Mouse (Mus musculus): ENCODE data around the gene Vkorc1. TPM values are rescaled to one million over a fixed set of nuclear protein-coding genes. Genes with fewer than 3 reads are reported as not detected.

The Vkorc1 gene
- polyA plus RNA-seq, 1 experiment = 93.3 TPM

GRCm38 (mm10) chr7:127885951-127886350 lies 9.5 kb downstream of the Vkorc1 start:
- H3K4me1 ChIP-seq (ENCODE audit: control insufficient read depth, insufficient read depth, low read length) = no peaks in the 10 kb centered on the region
- no peak overlapping the region for H3K27ac ChIP-seq (ENCODE audit: insufficient read depth, low read depth, low read length)
- no peak for TF ChIP-seq CTCF (IDR thresholded peaks at IDR 0.05; ENCODE audit: low read depth, low read length)
- TF ChIP-seq POLR2A (IDR thresholded peaks at IDR 0.05; ENCODE audit: borderline replicate concordance, low read depth, low read length) = no peak
- H3K4me3 ChIP-seq (ENCODE audit: insufficient read depth, low read length) = no peak overlapping the region

GRCm38 (mm10) chr7:127880431-127880830 lies 15.0 kb downstream of the Vkorc1 start:
- no peak overlapping the region for H3K27ac ChIP-seq (ENCODE audit: insufficient read depth, low read depth, low read length)
- TF ChIP-seq POLR2A (IDR thresholded peaks at IDR 0.05; ENCODE audit: borderline replicate concordance, low read depth, low read length) (no peak), CTCF (IDR thresholded peaks at IDR 0.05; ENCODE audit: low read depth, low read length) (no peak)
- peaks cover 3% of the 10 kb centered on the region; the same call in 1 of the 2 replicates for H3K4me1 ChIP-seq (ENCODE audit: control insufficient read depth, insufficient read depth, low read length)
- H3K4me3 ChIP-seq (ENCODE audit: insufficient read depth, low read length) = no peak overlapping the region

- H3K4me3 ChIP-seq (ENCODE audit: insufficient read depth, low read length) = no peak overlapping the region
- no peak for TF ChIP-seq POLR2A (IDR thresholded peaks at IDR 0.05; ENCODE audit: borderline replicate concordance, low read depth, low read length)
- no peak for TF ChIP-seq CTCF (IDR thresholded peaks at IDR 0.05; ENCODE audit: low read depth, low read length)
- peaks cover 7% of the 10 kb centered on the region for H3K4me1 ChIP-seq (ENCODE audit: control insufficient read depth, insufficient read depth, low read length)
- no peak overlapping the region for H3K27ac ChIP-seq (ENCODE audit: insufficient read depth, low read depth, low read length)
Measured at GRCm38 (mm10) chr7:127879301-127879700, 16.1 kb downstream of the Vkorc1 start.

- Histone ChIP-seq H3K4me1 (ENCODE audit: control insufficient read depth, insufficient read depth, low read length) (peaks cover 20% of the 10 kb centered on the region), H3K27ac (ENCODE audit: insufficient read depth, low read depth, low read length) (peak within 1 kb of the TSS; percentile 93), H3K4me3 (ENCODE audit: insufficient read depth, low read length) (peak within 1 kb of the TSS; percentile 89)
- TF ChIP-seq CTCF (IDR thresholded peaks at IDR 0.05; ENCODE audit: low read depth, low read length) = no peak
- 0 out of 2 replicates have a peak, but pooled peaks have one; percentile 60 for TF ChIP-seq POLR2A (IDR thresholded peaks at IDR 0.05; ENCODE audit: borderline replicate concordance, low read depth, low read length)
Measured at GRCm38 (mm10) chr7:127876467-127877348, 18.7 kb downstream of the Vkorc1 start, which contains the start of gene Zfp668. Gene Zfp668, minus strand, starts transcription at chr7:127876828.

- H3K4me1 ChIP-seq (ENCODE audit: control insufficient read depth, insufficient read depth, low read length) = peaks cover 20% of the 10 kb centered on the region
Measured at GRCm38 (mm10) chr7:127876041-127876466, 19.4 kb downstream of the Vkorc1 start, which contains the start of gene Zfp646. Gene Zfp646, plus strand, starts transcription at chr7:127876221.

GRCm38 (mm10) chr7:127875627-127876001 lies 19.8 kb downstream of the Vkorc1 start:
- peaks cover 20% of the 10 kb centered on the region for H3K4me1 ChIP-seq (ENCODE audit: control insufficient read depth, insufficient read depth, low read length)
- peak overlapping the region; percentile 89 for H3K4me3 ChIP-seq (ENCODE audit: insufficient read depth, low read length)
- no peak for TF ChIP-seq CTCF (IDR thresholded peaks at IDR 0.05; ENCODE audit: low read depth, low read length)
- no peak for TF ChIP-seq POLR2A (IDR thresholded peaks at IDR 0.05; ENCODE audit: borderline replicate concordance, low read depth, low read length)
- H3K27ac ChIP-seq (ENCODE audit: insufficient read depth, low read depth, low read length) = peak overlapping the region; percentile 93

More at GRCm38 (mm10) chr7:127876041-127876466, 19.4 kb downstream of the Vkorc1 start, which contains the start of gene Zfp646:
- H3K27ac ChIP-seq (ENCODE audit: insufficient read depth, low read depth, low read length) = peak within 1 kb of the TSS; percentile 93
- TF ChIP-seq POLR2A (IDR thresholded peaks at IDR 0.05; ENCODE audit: borderline replicate concordance, low read depth, low read length) (no peak), CTCF (IDR thresholded peaks at IDR 0.05; ENCODE audit: low read depth, low read length) (no peak)
- peak within 1 kb of the TSS; percentile 89 for H3K4me3 ChIP-seq (ENCODE audit: insufficient read depth, low read length)

- TF ChIP-seq CTCF (IDR thresholded peaks at IDR 0.05; ENCODE audit: low read depth, low read length) (no peak), POLR2A (IDR thresholded peaks at IDR 0.05; ENCODE audit: borderline replicate concordance, low read depth, low read length) (no peak)
- Histone ChIP-seq H3K4me1 (ENCODE audit: control insufficient read depth, insufficient read depth, low read length) (peaks cover 20% of the 10 kb centered on the region), H3K27ac (ENCODE audit: insufficient read depth, low read depth, low read length) (peak overlapping the region; percentile 93), H3K4me3 (ENCODE audit: insufficient read depth, low read length) (peak overlapping the region; percentile 89)
Measured at GRCm38 (mm10) chr7:127874812-127875626, 20.4 kb downstream of the Vkorc1 start.

GRCm38 (mm10) chr7:127870136-127870821 lies 25.1 kb downstream of the Vkorc1 start:
- Histone ChIP-seq H3K27ac (ENCODE audit: insufficient read depth, low read depth, low read length) (no peak overlapping the region), H3K4me3 (ENCODE audit: insufficient read depth, low read length) (no peak overlapping the region), H3K4me1 (ENCODE audit: control insufficient read depth, insufficient read depth, low read length) (peaks cover 27% of the 10 kb centered on the region)
- no peak for TF ChIP-seq POLR2A (IDR thresholded peaks at IDR 0.05; ENCODE audit: borderline replicate concordance, low read depth, low read length)

GRCm38 (mm10) chr7:127869149-127869810 lies 26.1 kb downstream of the Vkorc1 start:
- H3K27ac ChIP-seq (ENCODE audit: insufficient read depth, low read depth, low read length) = no peak overlapping the region

More at GRCm38 (mm10) chr7:127869149-127869810, 26.1 kb downstream of the Vkorc1 start:
- TF ChIP-seq CTCF (IDR thresholded peaks at IDR 0.05; ENCODE audit: low read depth, low read length) (no peak), POLR2A (IDR thresholded peaks at IDR 0.05; ENCODE audit: borderline replicate concordance, low read depth, low read length) (no peak)
- Histone ChIP-seq H3K4me3 (ENCODE audit: insufficient read depth, low read length) (no peak overlapping the region), H3K4me1 (ENCODE audit: control insufficient read depth, insufficient read depth, low read length) (peaks cover 23% of the 10 kb centered on the region)

Data from bone marrow macrophage, adult 2 months (primary cell).